Mouse (Mus musculus): ENCODE data around the gene Hmg20a.

DNA sequence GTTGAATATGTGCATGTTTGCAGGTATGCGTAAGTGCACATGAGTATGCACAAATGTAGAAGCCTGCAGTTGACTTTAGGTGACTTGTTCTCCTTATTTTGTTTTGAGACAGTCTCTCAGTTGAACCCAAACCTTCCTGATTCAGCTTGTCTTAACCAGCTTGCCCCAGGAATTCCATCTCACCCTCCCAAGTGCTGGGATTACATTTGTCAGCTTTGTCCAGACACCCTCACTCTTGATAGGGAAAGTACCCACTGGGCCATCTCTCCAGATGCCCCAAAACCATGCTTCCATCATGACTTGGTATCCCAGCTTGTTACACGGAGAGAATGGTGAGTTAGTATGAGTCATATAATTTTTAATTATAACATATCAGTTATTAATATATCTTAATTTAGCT is 44.6 kb downstream of the Hmg20a start:
- TF ChIP-seq POLR2A (IDR thresholded peaks at IDR 0.05; ENCODE audit: low read depth, low read length) (no peak), CTCF (IDR thresholded peaks at IDR 0.05; ENCODE audit: borderline replicate concordance, insufficient read depth, low read length) (no peak)
